Mouse (Mus musculus) spleen, postnatal 4 days (tissue): ENCODE measurements around the gene Tmem115.
"Not testable (repeated sequence)": the region's sequence is repeated elsewhere in the genome, so short reads cannot be mapped to it uniquely, and the experiment has no call there.

ENCODE experiments used
- DNase-seq, 2 experiments: peaks; one replicate each; pipeline ENCODE4 v3.0.0; 2022; ENCODE audit warnings: low spot score in 2 of 2

The Tmem115 gene

DNA sequence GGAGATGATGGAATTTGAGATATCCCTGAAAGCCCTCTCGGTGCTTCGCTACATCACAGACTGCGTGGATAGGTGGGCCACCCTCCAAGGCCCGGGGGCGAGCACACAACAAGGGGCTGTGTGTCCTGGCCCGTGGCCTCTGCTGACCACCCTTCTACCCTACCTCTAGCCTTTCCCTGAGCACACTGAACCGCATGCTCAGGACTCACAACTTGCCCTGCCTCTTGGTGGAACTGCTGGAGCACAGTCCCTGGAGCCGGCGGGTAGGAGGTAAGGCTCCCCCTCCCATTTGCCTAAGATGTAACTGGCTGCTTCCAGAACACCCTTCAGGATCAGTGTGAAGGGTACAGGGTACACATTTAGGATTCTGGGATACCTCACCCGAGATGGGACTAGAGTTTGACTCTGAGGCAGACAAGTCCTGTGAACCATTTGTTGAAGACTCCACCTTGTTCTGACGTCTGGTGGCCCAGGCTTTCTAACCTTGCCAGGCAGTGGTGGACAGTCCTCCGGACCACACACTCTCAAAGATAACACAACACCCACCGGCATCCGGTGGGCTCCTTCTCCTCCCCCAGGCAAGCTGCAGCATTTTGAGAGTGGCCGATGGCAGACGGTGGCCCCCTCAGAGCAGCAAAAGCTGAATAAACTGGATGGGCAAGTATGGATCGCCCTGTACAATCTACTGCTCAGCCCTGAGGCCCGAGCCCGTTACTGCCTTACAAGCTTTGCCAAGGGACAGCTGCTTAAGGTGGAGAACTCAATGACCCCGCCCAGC is 15.7 kb downstream of the Tmem115 start:
- no peak for DNase-seq

DNA sequence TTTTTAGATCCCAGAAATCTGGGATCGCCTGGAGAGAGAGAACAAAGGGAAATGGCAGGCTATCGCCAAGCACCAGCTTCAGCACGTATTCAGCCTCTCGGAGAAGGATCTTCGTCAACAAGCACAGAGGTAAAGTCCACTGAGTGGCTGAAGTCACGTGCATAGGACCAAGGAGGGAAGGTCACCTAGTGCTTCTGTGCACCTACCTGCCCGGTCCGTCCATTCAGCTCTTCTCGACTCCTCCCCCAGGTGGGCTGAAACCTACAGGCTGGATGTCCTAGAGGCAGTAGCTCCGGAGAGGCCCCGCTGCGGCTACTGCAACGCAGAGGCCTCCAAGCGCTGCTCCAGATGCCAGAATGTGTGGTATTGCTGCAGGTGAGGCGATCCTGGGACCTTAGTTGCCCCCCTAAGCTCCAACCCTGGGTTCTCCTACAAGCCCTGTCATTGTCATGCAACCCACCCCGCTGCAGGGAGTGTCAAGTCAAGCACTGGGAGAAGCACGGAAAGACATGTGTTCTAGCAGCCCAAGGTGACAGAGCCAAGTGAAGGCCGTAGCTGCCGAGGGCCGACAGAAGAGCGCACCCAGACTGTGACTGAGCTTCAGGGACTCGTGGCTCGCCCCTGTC is 16.9 kb downstream of the Tmem115 start:
- DNase-seq: no peak

DNA sequence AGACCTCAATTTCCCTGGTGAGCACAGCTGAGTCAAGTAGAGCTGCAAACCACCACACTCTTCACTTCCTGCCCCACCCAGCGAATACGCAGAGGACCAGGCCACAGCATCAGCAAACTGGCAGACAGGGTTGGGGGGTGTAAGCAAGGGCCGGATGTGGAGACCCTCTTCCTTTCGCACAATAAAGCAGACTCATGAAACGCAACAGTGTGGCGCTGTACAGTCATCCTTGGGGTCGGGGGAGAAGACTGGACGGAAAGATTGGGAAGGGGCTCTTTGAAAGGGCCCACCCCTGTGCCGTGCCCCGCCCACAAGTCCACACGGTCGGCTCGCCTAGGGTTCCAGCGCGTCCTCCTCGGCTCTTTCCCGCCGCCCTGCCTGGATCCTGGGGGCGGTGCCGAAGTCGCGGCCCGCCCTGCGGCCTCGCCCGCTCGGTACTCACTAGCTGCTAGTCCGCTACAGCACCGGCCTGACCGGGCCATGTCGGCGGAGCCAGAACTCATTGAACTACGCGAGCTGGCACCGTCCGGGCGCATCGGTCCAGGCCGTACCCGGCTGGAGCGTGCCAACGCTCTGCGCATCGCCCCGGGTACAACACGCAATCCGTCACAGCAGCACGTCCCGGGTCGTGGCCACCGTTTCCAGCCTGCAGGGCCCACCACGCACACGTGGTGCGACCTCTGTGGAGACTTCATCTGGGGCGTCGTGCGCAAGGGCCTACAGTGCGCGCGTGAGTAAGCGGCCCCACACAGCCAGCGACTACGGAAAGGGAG is 17.6 kb downstream of the Tmem115 start, which contains the start of gene Rassf1:
Gene Rassf1, plus strand, starts transcription at position 439 of the 773 bp plus-strand sequence.
- DNase-seq: peak; percentile 66 to 86

DNA sequence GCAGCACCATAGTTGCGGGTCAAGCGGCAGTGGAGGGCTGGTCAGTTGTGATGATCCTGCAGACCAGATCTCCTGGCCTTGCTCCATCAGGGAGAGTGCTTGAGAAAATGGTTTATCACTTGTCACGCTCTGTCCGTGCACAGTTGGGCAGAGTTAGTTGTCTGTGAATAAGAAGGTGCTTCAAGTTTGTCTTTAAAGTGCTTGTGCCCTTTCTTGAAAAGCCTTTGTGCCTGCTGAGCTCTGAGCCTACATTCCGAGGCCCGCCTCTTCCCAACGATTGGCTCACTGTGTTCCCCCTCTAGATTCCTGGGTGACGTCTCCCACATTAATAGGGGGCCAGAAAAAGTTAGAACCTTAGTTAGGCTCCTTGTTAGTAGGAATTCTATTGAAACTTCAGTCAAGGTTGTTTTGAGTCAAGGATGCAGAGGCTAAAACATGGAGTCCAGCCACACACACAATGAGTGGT is 18.2 kb downstream of the Tmem115 start:
- DNase-seq: no peak

DNA sequence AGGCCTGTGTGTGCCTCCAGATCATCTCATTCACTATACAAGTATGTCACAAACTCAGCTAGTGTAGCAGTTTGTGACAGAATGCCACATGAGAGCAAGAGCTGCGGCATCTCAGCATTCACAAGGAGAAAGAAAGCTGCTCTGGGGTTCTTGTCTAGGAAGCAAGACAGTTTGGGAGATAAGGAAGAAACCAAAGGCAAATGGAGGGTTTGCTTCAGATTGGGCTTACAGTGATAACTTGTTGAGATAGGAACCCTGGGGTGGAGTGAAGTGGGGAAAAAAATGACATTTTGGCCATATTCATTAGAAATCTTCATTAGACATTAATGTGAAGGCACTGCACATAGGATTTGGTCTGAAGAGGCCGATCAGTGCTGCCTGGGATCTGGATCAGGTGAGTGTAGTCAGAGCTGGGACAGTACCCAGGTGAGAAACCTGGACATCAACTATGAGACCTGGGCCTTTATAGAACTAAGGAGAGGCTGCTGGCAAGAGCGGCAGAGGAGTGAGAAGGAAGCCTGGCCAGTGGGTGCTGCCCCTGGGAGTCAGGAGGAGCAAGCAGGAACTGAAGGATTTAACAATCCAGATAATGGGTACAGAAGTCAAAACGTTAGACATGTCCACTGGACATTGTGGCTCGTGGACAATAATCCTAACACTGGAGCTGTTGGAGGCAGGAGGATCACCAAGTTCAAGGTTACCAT is 19.1 kb downstream of the Tmem115 start:
- DNase-seq: no peak

DNA sequence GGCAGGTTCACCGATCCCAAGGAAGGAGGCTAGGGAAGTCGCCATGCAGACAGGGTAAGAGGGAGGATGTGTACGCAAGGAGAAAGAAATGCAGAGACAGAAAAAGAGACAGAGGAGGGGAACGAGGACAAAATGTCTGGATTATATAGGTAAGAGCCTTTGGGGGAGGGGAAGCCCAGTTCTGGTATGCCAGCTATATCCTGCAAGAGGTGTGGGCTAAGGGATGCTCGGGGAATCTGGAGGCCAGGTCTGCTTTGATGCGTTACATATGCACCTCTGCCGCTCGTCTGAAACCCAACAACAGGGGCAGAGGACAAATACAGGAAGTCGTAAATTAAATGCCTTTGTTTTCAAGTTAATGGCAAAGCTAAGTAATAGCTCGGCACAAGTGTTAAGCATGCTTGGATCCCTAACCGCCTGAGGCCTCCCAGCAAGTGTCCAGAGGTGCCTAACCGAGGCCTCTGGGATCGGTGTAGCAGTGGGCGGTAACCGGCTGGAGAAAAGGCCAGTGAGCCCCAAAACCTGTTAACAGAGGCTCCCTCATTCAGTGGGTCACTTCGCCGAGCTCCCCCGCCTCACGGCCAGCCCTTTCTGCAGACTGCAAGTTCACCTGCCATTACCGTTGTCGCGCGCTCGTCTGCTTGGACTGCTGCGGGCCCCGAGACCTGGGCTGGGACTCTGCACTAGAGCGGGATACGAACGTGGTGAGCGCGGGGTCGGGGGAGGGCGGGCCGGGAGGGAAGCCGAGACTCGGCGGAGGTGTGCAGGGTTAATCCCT is 20.0 kb downstream of the Tmem115 start:
- peak in 1 of 2 experiments; percentile 81 for DNase-seq

DNA sequence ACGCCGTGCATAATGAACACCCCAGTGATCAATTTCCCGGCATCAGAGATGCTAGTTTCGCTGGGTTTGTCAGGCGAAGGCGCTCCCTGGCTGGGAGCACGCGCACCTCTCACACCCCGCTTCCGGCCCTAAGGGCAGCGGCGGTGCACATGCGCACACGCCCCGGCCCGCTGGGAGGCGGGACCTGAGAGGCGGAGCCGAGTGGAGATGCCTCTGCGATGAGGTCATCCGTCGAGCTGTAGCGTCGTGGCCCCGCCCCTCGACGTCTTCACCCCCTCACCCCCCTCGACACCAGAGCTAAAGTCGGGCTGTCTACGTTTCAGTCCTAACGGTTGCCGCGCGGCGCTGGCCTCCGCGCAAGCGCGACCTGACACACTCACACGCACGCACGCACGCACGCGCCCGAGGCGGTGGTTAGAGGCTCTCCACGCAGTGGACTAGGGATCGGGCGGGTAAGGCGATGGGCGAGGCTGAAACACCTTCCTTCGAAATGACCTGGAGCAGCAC is 20.6 kb downstream of the Tmem115 start:
- peak; percentile 95 to 96 for DNase-seq

DNA sequence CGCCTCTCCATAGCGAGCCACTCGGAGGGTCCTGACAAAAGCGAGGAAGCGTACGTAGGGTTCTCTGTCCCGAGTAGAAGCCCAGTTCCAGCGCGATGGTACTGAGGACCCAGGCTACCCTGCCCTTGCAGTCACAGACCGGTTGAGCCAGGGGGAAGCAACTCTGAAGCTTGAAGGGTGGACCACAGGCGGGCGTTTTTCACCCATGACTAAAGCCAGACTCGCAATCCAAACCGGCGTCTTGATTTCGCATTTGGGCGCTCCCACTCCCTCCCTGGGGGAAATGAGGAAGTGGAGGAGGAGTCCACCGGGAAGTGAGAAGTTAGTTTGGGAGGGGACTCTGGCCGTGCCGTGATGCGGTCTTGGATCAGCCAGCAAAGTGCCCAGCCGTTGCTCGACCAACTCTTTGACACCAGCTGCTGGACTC is 21.3 kb downstream of the Tmem115 start:
- peak in 1 of 2 experiments; percentile 55 for DNase-seq

DNA sequence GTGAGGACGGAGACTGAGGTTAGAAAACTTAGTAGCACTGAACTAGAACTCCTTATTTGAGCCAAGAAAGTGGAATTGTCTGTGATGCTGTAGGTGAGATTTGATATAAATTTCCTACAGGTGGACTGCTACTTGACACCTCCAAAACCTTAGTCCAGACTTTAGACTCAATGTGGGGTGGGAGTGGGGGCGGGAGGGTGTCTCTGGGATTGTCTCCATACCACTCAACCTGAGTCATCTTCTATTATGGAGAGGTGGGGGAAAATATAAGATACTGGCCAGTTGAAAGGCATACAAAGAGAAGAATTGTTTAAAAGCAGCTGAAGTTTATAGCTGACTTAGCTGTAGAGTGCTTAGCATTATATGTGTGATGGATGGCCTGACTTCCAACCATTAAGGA is 22.0 kb downstream of the Tmem115 start:
- no peak for DNase-seq

DNA sequence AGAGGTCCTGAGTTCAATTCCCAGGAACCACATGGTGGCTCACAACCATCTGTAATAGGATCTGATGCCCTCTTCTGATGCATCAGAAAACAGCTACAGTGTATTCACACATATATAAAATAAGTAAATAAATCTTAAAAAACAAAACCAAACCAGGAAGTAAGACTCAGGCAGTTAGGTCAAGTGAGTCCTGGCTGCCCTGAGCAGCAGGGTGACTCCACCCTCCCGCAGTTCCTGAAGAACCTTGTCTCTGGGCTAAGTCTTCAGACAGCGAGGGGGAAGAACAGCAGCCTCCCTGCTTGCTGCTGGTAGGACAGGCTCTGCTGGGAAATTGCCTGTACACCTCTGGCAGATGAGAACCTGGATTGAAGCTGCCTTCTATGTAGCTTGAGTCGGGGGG is 22.6 kb downstream of the Tmem115 start:
- no peak for DNase-seq

DNA sequence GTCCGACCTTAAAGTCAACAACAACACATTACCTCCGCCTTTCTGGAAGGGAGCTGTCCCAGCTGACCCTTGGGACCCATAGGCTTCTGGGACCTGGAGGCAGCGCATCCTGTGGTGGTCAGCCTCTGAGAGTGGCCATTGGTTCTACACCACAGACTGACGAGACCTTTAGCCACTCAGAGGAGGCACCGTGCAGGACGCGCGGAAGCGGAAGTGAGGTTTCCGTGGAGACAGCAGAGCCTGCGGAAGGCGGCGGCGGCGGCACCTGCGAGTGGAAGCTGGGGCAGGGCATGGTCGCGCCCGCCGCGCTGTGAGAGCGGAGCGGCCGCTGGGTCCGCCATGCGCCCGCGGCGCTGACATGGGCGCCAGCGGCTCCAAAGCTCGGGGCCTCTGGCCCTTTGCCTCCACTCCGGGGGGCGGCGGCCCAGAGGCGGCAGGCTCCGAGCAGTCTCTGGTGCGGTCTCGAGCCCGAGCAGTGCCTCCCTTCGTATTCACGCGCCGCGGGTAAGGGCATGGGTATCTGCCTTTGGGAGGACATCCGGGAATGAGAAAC is 29.4 kb downstream of the Tmem115 start, which contains the start of gene Tusc2:
Gene Tusc2, plus strand, starts transcription at position 227 of the 553 bp plus-strand sequence.
- DNase-seq: peak; percentile 92 to 96

DNA sequence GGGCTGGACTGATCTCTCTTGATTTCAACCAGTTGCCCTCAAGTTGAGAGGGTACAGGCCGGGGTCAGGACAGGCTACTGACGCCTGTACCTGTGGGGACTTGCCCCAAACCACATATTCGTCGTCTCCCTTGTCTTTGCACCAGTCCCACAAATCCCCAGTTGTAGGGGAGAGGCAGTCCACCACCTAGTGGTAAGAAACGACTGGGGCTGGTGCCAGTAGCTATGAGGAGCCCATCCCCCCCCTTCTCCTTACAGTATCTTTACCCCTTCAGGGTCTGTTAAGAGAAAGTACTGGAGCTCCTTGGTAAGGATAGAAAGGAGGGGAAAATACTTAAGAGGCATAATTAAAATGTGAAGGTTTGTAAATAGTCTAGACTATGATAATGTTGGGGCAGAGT is 31.8 kb downstream of the Tmem115 start:
- not testable (repeated sequence) for DNase-seq

DNA sequence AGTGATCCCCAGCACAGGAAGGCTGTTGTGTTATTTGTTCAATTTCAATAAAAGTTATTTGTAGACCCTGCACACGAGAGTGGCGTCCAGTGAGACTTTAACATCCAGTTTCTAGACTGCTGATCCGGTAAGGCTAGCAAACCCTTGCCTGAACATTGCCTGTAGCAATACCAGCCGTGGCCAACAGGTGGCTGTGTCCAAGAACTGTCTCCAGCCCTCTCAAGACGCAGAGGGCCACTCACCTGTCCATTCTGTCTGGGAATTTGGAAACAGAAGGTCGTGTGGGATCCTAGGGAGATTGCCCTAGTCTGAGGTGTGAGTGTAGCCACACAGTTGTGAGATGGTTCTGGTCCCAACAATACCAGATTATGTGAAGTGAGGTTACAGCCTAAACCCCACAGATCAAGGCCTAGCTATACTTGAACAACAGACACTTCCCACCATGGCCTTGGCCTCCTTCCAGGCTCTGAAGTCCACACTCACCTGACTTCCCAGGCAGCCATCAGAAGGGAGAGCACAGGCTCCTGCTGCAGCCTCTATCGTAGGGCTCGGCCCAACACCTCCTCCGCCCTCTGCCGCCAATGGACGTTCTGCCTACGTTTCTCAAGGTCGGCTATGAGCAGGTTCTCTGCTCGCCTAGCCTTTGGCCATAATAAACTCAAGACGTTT is 32.4 kb downstream of the Tmem115 start:
- DNase-seq: peak; percentile 89 to 97

DNA sequence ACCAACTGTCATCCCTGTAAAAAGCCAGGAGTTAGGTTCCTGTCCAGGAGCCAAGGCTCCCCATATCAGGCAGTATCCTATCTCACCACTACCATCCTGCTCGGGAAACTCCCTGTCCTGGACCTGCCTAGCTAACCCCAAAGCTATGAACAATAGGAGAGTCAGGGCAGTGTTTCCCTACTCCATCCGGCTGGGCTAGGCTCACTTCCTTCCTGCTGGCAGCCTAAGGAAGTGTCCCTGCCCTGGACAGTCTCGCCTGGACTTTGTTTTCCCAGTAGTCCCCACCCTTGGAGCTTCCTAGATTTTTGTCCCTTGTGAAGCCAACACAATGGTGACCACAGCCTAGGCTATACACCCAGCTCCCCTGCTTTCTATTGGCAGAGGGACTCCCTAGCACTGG is 33.1 kb downstream of the Tmem115 start:
- DNase-seq: no peak

DNA sequence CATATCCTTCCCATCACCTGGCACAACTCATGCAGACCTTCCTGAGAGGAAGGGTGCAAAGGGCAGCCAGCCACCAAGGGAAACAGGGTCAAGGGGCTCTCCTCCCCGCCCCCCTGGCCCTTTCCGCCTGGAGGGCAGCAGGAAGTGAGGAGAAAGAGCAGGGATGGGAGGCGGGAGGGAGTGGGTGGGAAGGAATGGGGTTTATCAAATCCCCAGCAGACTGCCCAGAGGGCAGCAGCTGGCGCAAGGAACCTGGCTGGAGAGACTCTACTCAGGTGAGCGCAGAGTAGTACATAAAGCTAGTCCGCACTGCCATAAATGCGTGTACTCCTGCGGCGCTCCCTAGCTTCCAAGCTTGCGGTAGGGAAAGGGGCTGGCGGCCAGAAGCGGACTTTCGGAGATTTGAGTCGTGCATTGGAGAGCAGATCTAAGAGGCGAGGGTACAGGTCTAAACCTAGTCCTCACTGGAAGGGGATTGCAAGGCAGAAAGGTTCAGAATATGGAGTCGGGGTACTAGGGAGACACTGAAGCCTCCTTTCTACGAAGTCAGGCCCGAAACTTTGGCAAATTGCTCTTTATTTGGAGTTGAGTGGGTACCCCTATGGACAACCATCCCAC is 34.1 kb downstream of the Tmem115 start, which contains the start of gene Hyal2:
Gene Hyal2, plus strand, starts transcription at position 244 of the 618 bp plus-strand sequence.
- no peak for DNase-seq

DNA sequence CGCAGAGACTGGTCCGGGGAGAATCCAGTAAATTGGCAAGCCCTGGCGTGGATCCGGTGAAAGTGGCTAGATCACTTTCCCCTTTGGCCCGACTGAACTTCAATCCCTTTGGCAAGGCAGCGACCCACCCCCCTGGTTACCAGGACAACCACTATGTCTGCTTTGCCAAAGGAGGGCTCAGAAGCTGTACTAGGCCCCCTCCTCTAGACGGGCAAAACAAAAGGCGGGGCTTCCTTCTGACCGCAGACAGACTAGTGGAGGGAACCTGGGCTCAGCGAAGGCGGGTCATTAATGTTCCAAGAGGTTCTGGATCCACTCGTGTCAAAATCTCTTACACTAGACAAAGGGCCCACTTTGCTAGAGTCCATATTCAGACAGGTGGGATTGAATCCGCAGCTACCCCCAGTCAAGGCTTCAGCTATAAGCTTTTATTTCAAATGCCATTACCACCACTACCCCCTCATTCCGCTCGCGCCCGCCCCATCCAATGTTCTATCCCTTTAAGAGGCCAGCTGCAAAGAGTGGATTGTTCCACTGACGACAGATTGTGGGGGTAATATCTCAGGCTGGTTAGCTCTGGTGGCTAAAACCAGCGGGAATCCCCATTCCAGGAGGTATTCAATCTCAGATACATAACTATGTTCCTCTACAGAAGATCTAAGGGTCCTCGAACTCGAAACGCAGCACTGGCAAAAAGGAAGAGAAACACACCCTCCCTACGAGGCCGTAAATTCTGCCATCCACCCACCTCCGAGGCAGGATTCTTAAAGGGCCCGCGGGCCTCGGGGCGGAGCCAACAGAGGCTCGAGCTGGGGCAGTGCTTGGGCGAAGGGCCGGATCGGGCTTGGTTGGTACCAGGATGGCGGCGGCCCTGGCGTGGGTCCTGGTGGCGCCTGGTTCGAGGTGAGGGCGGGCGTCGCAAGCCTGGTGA is 34.9 kb downstream of the Tmem115 start:
- DNase-seq: peak; percentile 86 to 90

DNA sequence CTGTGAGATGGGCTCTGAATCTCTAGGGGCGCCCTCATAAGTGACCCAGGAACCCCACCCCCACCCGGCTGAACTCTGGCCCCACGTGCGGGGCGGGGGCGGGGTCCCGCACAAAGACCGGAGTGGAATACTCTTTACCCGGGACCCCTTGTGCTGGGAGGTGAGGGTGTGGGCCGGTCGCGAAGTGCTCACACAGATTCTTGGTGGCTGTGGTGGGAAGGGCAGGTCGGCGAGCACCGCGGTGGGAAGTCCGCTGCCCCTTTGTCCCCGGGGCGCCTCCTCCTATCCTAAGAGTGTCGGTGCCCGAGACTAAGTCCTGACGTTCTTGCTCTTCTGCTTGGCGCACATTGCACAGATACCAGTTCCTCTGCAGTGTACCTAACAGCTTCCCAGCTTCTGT is 35.5 kb downstream of the Tmem115 start:
- no peak for DNase-seq

DNA sequence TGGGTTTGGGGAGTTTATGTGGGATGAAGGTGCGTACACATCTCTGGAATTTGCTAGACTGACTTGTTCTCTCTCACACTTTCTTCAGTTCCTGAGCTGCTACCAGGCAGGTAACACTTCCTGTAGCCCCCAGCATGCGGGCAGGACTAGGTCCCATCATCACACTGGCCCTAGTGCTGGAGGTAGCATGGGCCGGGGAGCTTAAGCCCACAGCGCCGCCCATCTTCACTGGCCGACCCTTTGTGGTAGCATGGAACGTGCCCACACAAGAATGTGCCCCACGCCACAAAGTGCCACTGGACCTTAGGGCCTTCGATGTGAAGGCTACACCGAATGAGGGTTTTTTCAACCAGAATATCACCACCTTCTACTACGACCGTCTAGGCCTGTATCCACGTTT is 36.3 kb downstream of the Tmem115 start:
- no peak for DNase-seq
